Mouse (Mus musculus): Measurements from ENCODE around the gene Arhgap32. TPM values are rescaled to one million over a fixed set of nuclear protein-coding genes. Genes with fewer than 3 reads are reported as not detected.

Arhgap32 gene
- polyA plus RNA-seq, 1 experiment from 2014 or later, result 7.4 TPM

- H3K4me2 ChIP-seq (replicated peaks), result no peak overlapping the region
- WGBS, result 78% methylated on average over 4 of the region's 4 CpGs
- H3K27me3 ChIP-seq, result no peaks in the 10 kb centered on the region
- ATAC-seq (ENCODE audit: low FRiP score, low read depth), result no peak
- peaks cover 7% of the 10 kb centered on the region for H3K4me1 ChIP-seq
- H3K9me3 ChIP-seq, result no peaks in the 10 kb centered on the region
- no peak overlapping the region for H3K27ac ChIP-seq (replicated peaks)
- H3K36me3 ChIP-seq, result no peaks in the 10 kb centered on the region
- H3K9ac ChIP-seq (replicated peaks), result no peak overlapping the region
- H3K4me3 ChIP-seq, result no peak overlapping the region
Observed at GRCm38 (mm10) chr9:32219400-32219799, 103.5 kb downstream of the Arhgap32 start.

- Histone ChIP-seq H3K9ac (replicated peaks) (no peak overlapping the region), H3K36me3 (no peaks in the 10 kb centered on the region), H3K9me3 (no peaks in the 10 kb centered on the region), H3K4me2 (replicated peaks) (no peak overlapping the region), H3K27me3 (no peaks in the 10 kb centered on the region), H3K27ac (replicated peaks) (no peak overlapping the region), H3K4me3 (no peak overlapping the region), H3K4me1 (peaks cover 7% of the 10 kb centered on the region)
- WGBS, result 88% methylated on average over 4 of the region's 4 CpGs
- no peak for ATAC-seq (ENCODE audit: low FRiP score, low read depth)
Observed at GRCm38 (mm10) chr9:32222184-32222583, 106.2 kb downstream of the Arhgap32 start.

- no peak overlapping the region for H3K4me3 ChIP-seq
- no peaks in the 10 kb centered on the region for H3K9me3 ChIP-seq
- H3K9ac ChIP-seq (replicated peaks), result no peak overlapping the region; the same call in 1 of the 2 replicates
- no peaks in the 10 kb centered on the region for H3K27me3 ChIP-seq
- H3K4me2 ChIP-seq (replicated peaks), result no peak overlapping the region
- WGBS, result 28% methylated on average over 5 of the region's 5 CpGs
- peaks cover 7% of the 10 kb centered on the region for H3K4me1 ChIP-seq
- no peak for ATAC-seq (ENCODE audit: low FRiP score, low read depth)
- no peak overlapping the region for H3K27ac ChIP-seq (replicated peaks)
- no peaks in the 10 kb centered on the region for H3K36me3 ChIP-seq
Observed at GRCm38 (mm10) chr9:32223739-32224529, 108.0 kb downstream of the Arhgap32 start.

DNA sequence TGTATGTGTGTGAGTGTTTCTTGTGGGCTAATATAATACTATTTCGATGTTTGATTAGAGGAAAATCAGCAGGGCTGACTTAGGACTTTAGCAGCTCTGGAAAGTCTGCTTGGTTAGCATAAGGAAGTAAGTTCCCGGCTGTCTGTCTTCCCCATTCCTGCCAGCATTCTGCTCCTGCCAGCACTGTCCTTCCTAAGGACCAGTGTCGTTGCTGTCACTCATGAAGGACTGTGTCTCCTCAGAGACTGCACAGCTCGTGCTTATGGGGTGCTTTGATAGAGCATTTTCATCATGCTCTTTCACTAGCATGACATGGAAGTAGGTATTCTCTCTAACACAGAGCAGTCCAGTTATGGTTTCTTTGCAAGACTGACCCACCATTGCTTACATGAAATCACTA, 109.0 kb downstream of the Arhgap32 start:
- Histone ChIP-seq H3K36me3 (no peaks in the 10 kb centered on the region), H3K4me3 (no peak overlapping the region), H3K4me2 (replicated peaks) (no peak overlapping the region), H3K9ac (replicated peaks) (no peak overlapping the region), H3K27me3 (no peaks in the 10 kb centered on the region), H3K9me3 (no peaks in the 10 kb centered on the region), H3K4me1 (peaks cover 7% of the 10 kb centered on the region), H3K27ac (replicated peaks) (no peak overlapping the region)
- no peak for ATAC-seq (ENCODE audit: low FRiP score, low read depth)
- WGBS, result 74% methylated on average over 4 of the region's 4 CpGs

GRCm38 (mm10) chr9:32225584-32225983, 109.6 kb downstream of the Arhgap32 start:
- Histone ChIP-seq H3K4me3 (no peak overlapping the region), H3K4me1 (peaks cover 7% of the 10 kb centered on the region), H3K36me3 (no peaks in the 10 kb centered on the region), H3K4me2 (replicated peaks) (no peak overlapping the region), H3K27me3 (no peaks in the 10 kb centered on the region), H3K9me3 (no peaks in the 10 kb centered on the region), H3K9ac (replicated peaks) (no peak overlapping the region), H3K27ac (replicated peaks) (no peak overlapping the region)
- WGBS, result 67% methylated on average over 1 of the region's 1 CpGs
- no peak for ATAC-seq (ENCODE audit: low FRiP score, low read depth)

DNA sequence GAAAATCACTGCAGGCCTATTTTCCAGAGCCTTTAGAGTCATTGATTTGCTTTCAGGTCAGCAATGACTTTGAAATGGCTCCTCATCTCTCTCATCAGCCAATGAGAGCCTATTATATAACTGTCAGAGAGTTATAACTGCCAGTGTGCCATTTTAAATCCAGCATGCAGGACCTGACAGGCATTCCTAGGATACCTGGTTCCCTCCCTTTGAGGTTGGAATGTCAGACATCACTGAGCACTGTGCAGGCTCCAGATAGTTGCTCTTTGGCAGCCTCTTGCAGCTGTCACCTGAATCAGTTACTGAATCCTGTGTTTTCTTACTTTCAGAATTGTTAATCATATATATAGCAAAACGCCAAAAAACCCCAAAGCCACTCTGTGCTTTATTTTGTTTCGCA, 111.1 kb downstream of the Arhgap32 start:
- ATAC-seq (ENCODE audit: low FRiP score, low read depth), result no peak
- Histone ChIP-seq H3K4me2 (replicated peaks) (no peak overlapping the region), H3K27me3 (no peaks in the 10 kb centered on the region), H3K9me3 (no peaks in the 10 kb centered on the region), H3K9ac (replicated peaks) (no peak overlapping the region), H3K36me3 (no peaks in the 10 kb centered on the region), H3K4me1 (peaks cover 7% of the 10 kb centered on the region), H3K4me3 (no peak overlapping the region), H3K27ac (replicated peaks) (no peak overlapping the region)
- WGBS, result 84% methylated on average over 2 of the region's 2 CpGs

- no peak for ATAC-seq (ENCODE audit: low FRiP score, low read depth)
- Histone ChIP-seq H3K27me3 (no peaks in the 10 kb centered on the region), H3K36me3 (no peaks in the 10 kb centered on the region), H3K4me3 (no peak overlapping the region), H3K4me2 (replicated peaks) (no peak overlapping the region), H3K4me1 (no peaks in the 10 kb centered on the region), H3K9ac (replicated peaks) (no peak overlapping the region), H3K9me3 (no peaks in the 10 kb centered on the region), H3K27ac (replicated peaks) (no peak overlapping the region)
- WGBS, result 88% methylated on average over 4 of the region's 4 CpGs
Observed at GRCm38 (mm10) chr9:32233593-32233992, 117.7 kb downstream of the Arhgap32 start.

- H3K4me3 ChIP-seq, result no peak overlapping the region
- no peak overlapping the region for H3K9ac ChIP-seq (replicated peaks)
- H3K27ac ChIP-seq (replicated peaks), result no peak overlapping the region
- H3K4me2 ChIP-seq (replicated peaks), result no peak overlapping the region
- no peaks in the 10 kb centered on the region for H3K4me1 ChIP-seq
- H3K27me3 ChIP-seq, result no peaks in the 10 kb centered on the region
- H3K9me3 ChIP-seq, result no peaks in the 10 kb centered on the region
- 0 out of 2 replicates have a peak, but pooled peaks cover 6% of the 10 kb centered on the region for H3K36me3 ChIP-seq
- ATAC-seq (ENCODE audit: low FRiP score, low read depth), result no peak
- 94% methylated on average over 3 of the region's 3 CpGs for WGBS
Observed at GRCm38 (mm10) chr9:32234767-32235489, 119.0 kb downstream of the Arhgap32 start.

- WGBS, result 85% methylated on average over 10 of the region's 10 CpGs
- ATAC-seq (ENCODE audit: low FRiP score, low read depth), result no peak
- no peaks in the 10 kb centered on the region for H3K9me3 ChIP-seq
- no peaks in the 10 kb centered on the region for H3K27me3 ChIP-seq
- no peak overlapping the region for H3K4me3 ChIP-seq
- H3K36me3 ChIP-seq, result 0 out of 2 replicates have a peak, but pooled peaks cover 11% of the 10 kb centered on the region
- H3K4me2 ChIP-seq (replicated peaks), result no peak overlapping the region
- no peak overlapping the region for H3K9ac ChIP-seq (replicated peaks)
- no peak overlapping the region for H3K27ac ChIP-seq (replicated peaks)
- H3K4me1 ChIP-seq, result no peaks in the 10 kb centered on the region
Observed at GRCm38 (mm10) chr9:32238899-32239298, 123.0 kb downstream of the Arhgap32 start.

DNA sequence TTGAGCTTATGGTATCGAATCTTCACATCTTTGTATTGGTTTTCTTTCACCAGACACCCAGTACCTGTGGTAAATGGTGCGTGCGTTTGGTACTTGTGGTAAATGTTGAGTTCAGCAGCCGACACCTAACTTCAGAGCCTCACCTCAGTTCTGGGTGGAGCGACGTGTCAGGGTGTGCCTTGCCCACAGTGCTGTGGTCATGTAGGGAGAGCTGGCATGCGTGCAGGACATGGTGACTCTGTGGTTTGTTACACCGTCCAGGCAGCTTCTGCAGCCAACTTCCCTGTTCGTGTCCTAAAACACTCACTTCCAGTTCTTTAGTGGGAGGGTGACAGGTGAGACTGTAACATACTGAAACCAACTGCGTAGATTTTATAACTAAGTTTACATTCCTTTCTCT, 123.5 kb downstream of the Arhgap32 start:
- H3K27ac ChIP-seq (replicated peaks), result no peak overlapping the region

GRCm38 (mm10) chr9:32240449-32240848, 124.5 kb downstream of the Arhgap32 start:
- WGBS, result 94% methylated on average over 5 of the region's 5 CpGs
- H3K4me1 ChIP-seq, result no peaks in the 10 kb centered on the region
- H3K9me3 ChIP-seq, result no peaks in the 10 kb centered on the region
- H3K27ac ChIP-seq (replicated peaks), result no peak overlapping the region
- no peak for ATAC-seq (ENCODE audit: low FRiP score, low read depth)
- no peak overlapping the region for H3K9ac ChIP-seq (replicated peaks)
- no peak overlapping the region for H3K4me3 ChIP-seq
- no peaks in the 10 kb centered on the region for H3K27me3 ChIP-seq
- no peak overlapping the region for H3K4me2 ChIP-seq (replicated peaks)
- H3K36me3 ChIP-seq, result 0 out of 2 replicates have a peak, but pooled peaks cover 11% of the 10 kb centered on the region

More for the DNA sequence above, 123.5 kb downstream of the Arhgap32 start:
- Histone ChIP-seq H3K36me3 (0 out of 2 replicates have a peak, but pooled peaks cover 11% of the 10 kb centered on the region), H3K4me3 (no peak overlapping the region), H3K27me3 (no peaks in the 10 kb centered on the region), H3K4me2 (replicated peaks) (no peak overlapping the region), H3K4me1 (no peaks in the 10 kb centered on the region), H3K9ac (replicated peaks) (no peak overlapping the region), H3K9me3 (no peaks in the 10 kb centered on the region)
- no peak for ATAC-seq (ENCODE audit: low FRiP score, low read depth)
- 96% methylated on average over 10 of the region's 10 CpGs for WGBS

- no peaks in the 10 kb centered on the region for H3K27me3 ChIP-seq
- H3K36me3 ChIP-seq, result 0 out of 2 replicates have a peak, but pooled peaks cover 11% of the 10 kb centered on the region
- no peak overlapping the region for H3K4me2 ChIP-seq (replicated peaks)
- 95% methylated on average over 9 of the region's 9 CpGs for WGBS
- ATAC-seq (ENCODE audit: low FRiP score, low read depth), result no peak
- no peaks in the 10 kb centered on the region for H3K9me3 ChIP-seq
- H3K4me1 ChIP-seq, result peaks cover 5% of the 10 kb centered on the region; the same call in 1 of the 2 replicates
- no peak overlapping the region for H3K27ac ChIP-seq (replicated peaks)
- H3K4me3 ChIP-seq, result no peak overlapping the region
- H3K9ac ChIP-seq (replicated peaks), result no peak overlapping the region
Observed at GRCm38 (mm10) chr9:32241637-32242199, 125.8 kb downstream of the Arhgap32 start.

Measured in midbrain, embryonic 12.5 days (tissue).